Mouse (Mus musculus) heart, postnatal 0 days (tissue): ENCODE measurements around the gene Med27.

ENCODE experiments used
- CTCF ChIP-seq: IDR thresholded peaks from 2 replicates; pipeline ENCODE4 v1.5.1; 2016; ENCODE audit warnings: antibody characterized with exemption, control low read depth, low read depth
- EP300 ChIP-seq: IDR thresholded peaks from 2 replicates; pipeline ENCODE4 v1.6.1; 2016; ENCODE audit warnings: antibody characterized with exemption, low read depth

DNA sequence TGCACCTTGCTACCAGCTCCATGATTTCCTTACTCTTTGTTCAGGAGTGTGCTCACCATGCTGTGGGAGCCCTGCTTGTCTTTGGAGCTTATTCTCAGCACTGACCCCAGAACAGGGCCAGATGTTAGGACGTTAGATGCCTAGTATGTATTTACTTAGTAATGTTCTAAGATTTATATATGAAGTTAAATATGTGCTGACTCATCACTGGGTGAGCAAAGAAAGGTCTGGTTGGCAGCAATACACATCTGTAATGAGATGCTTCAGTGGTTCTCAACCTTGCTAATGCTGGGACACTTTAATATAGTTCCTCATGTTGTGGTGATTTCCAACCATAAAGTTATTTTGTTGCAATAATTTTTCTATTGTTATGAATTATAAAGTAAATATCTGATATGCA, 45.4 kb downstream of the Med27 start:
- TF ChIP-seq CTCF (no peak), EP300 (no peak)
